Mouse (Mus musculus) left cerebral cortex, adult 6 months (tissue): Measurements from ENCODE around the gene Gm10409. TPM values are rescaled to one million over a fixed set of nuclear protein-coding genes. Genes with fewer than 3 reads are reported as not detected.

Experiments used
- long read RNA-seq, 2 experiments: library from polyadenylated mRNA; unstranded; transcript quantifications; one replicate each; pipeline ENCODE4 v2.0.0; 2019 to 2020
- polyA plus RNA-seq: library from polyadenylated mRNA; unstranded; fragments of <200 nt; fragmentation: Nextera tagmentation; gene quantifications from 2 replicates; pipeline ENCODE4 v1.2.3, GENCODE M21; 2021

Gm10409 gene
- polyA plus RNA-seq, result 1.3 and 2.3 TPM in 2 replicates
- long read RNA-seq, experiment 1, transcript Gm10409-201 (7 exons, 1,933 nt), result major isoform, 8 of 11 reads
- long read RNA-seq, experiment 1, partial matches to known transcripts, result 0 of 11 reads
- long read RNA-seq, experiment 1, other reads (novel, unspliced or antisense), result 3 of 11 reads
- long read RNA-seq, experiment 2, partial matches to known transcripts, result 0 of 2 reads
- long read RNA-seq, experiment 2, other reads (novel, unspliced or antisense), result 0 of 2 reads

GRCm38 (mm10) chr14:3412314-3412713 is at the start of gene Gm10409:
Gene Gm10409, plus strand, starts transcription at chr14:3412614.

GRCm38 (mm10) chr14:3394793-3395192 is 17.6 kb upstream of the Gm10409 start, which contains the start of gene Gm10413:
Gene Gm10413, plus strand, starts transcription at chr14:3395093.

GRCm38 (mm10) chr14:3427803-3428202 is 15.4 kb downstream of the Gm10409 start, which contains the start of gene Gm3005:
Gene Gm3005, plus strand, starts transcription at chr14:3428103.

GRCm38 (mm10) chr14:3449079-3449478 is 36.7 kb downstream of the Gm10409 start, which contains the start of gene Gm10408:
Gene Gm10408, plus strand, starts transcription at chr14:3449379.

Other genes starting within 250 kb of the Gm10409 start
- gene Gm5795, start 224.4 kb upstream of the Gm10409 start, polyA plus RNA-seq, result 0.08 TPM in 1 of 2 replicates, not detected in the other
- gene D830030K20Rik, start 204.1 kb upstream of the Gm10409 start, polyA plus RNA-seq, result 6.2 and 9.1 TPM in 2 replicates
- gene Gm2956, start 80.0 kb upstream of the Gm10409 start, polyA plus RNA-seq, result 0.25 and 0.31 TPM in 2 replicates
- gene Gm10413, start 17.5 kb upstream of the Gm10409 start, polyA plus RNA-seq, result not detected in 2 replicates
- gene Gm3005, start 15.5 kb downstream of the Gm10409 start, polyA plus RNA-seq, result 0.11 and 0.82 TPM in 2 replicates
- 0.18 TPM in 1 of 2 replicates, not detected in the other for gene Gm10408, start 36.8 kb downstream of the Gm10409 start, polyA plus RNA-seq
- gene Gm3012, start 221.9 kb downstream of the Gm10409 start, polyA plus RNA-seq, result not detected in 2 replicates
- 1.3 and 2.3 TPM in 2 replicates for gene Gm3020, start 239.4 kb downstream of the Gm10409 start, polyA plus RNA-seq